Mouse (Mus musculus) spleen, adult 2 months (tissue): ENCODE measurements around the gene Dctn1.

Source experiments
- CTCF ChIP-seq: fragments of 200-500 bp; IDR thresholded peaks from 2 replicates; pipeline ENCODE4 v1.5.1; 2011; ENCODE audit warnings: mild to moderate bottlenecking, inconsistent platforms; ENCODE audit not compliant: insufficient read depth, insufficient read length, insufficient replicate concordance; ENCODE audit errors: extremely low read depth
- POLR2A ChIP-seq: fragments of 200-500 bp; IDR thresholded peaks from 2 replicates; pipeline ENCODE4 v1.6.1; 2011; ENCODE audit warnings: low read depth, low read length, inconsistent platforms

DNA sequence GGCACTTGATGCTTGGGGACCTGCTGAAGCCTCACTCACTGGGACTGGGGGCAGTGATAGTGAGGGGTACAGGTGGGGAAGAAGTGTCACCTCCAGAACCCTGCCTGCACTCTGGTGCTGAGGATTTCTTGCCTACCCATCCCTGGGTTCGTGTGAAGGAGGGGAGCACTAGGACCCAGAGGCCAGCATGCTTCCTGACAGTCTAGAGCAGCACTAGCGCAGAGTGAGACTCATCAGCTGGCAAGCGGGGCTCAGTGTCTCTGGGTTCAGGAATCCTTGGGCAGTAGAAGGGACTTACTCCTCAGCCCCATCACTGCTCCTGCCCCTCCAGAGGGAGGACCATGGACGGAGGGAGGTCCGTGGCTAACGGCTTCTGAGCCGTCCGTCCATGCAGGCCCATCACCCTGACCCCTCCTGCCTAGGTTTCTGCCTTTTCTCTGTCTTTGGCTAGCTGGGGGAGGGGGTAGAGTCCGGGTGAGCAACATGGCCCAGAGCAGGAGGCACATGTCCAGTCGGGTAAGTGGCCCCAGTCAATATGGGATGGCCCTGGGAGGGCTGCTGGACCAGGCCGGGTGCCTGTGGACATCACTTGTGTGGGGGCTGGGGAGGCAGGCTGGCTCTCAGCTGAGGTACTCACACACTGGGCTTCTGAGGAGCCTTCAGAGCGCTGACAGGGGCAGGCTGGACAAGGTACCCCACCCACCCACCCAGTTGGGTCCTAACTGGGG, 13.8 kb downstream of the Dctn1 start:
- no peak for TF ChIP-seq CTCF
- no peak for TF ChIP-seq POLR2A
